Mouse (Mus musculus) urinary bladder, postnatal 10 days (tissue): ENCODE results near the gene Scn2b.

Experiments used
- DNase-seq: peaks from one replicate; pipeline ENCODE4 v3.0.0; 2022; ENCODE audit warnings: low spot score

Gene Scn2b

GRCm38 (mm10) chr9:45117741-45118431 is at the start of gene Scn2b:
Gene Scn2b (plus strand): TSS chr9:45117782.
- DNase-seq = no peak

DNA sequence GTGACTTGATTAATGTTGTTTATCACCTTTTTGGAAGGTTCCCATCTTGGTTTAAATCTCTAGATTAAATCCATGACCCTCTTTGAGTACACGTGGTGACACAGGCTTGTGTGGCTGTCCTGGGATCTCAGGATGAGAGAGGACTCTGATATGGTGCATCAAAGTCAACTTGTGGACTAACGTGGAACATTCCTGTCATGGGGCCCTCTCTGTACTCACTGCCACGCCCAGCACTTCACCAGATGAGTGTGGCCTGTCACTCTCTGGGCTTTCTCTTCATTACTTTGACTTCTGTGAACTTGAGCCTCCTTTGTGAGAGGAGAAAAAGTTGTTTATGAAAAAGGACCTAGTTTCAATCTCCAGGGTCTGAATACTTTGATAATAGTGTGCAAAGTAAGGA is 45.8 kb upstream of the Scn2b start:
- DNase-seq = no peak

GRCm38 (mm10) chr9:45077859-45078258 is 39.7 kb upstream of the Scn2b start:
- no peak for DNase-seq

GRCm38 (mm10) chr9:45079011-45079410 is 38.6 kb upstream of the Scn2b start, which contains the start of gene Jaml:
Gene Jaml (plus strand): TSS chr9:45079183.
- no peak for DNase-seq

GRCm38 (mm10) chr9:45083132-45083531 is 34.5 kb upstream of the Scn2b start:
- DNase-seq = no peak

GRCm38 (mm10) chr9:45084556-45084955 is 33.0 kb upstream of the Scn2b start:
- DNase-seq = no peak

- DNase-seq = no peak
These were observed 31.6 kb upstream of the Scn2b start for GRCm38 (mm10) chr9:45085741-45086690.

- no peak for DNase-seq
These were observed 29.5 kb upstream of the Scn2b start for GRCm38 (mm10) chr9:45088040-45088439.

GRCm38 (mm10) chr9:45090811-45091210 is 26.8 kb upstream of the Scn2b start:
- no peak for DNase-seq

DNA sequence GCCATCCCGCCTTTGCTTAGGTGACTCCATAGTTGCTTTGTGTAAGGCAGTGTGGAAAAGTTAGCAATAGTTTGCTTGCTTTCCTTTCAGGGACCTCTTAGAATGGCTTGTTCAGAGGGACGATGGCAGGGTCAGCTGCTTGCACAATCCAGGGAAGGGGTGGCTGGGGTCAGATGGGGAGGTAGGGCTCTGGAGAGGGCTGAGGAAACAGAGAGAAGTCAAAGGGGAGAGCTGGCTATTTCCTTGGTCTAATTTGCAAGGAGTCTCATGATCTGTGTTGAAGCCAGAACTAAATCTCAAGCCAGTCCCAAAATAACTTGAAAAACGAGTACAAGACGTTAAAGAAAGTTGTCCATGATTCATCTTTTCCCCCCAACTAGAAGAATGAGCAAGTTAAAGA is 24.9 kb upstream of the Scn2b start:
- no peak for DNase-seq

DNA sequence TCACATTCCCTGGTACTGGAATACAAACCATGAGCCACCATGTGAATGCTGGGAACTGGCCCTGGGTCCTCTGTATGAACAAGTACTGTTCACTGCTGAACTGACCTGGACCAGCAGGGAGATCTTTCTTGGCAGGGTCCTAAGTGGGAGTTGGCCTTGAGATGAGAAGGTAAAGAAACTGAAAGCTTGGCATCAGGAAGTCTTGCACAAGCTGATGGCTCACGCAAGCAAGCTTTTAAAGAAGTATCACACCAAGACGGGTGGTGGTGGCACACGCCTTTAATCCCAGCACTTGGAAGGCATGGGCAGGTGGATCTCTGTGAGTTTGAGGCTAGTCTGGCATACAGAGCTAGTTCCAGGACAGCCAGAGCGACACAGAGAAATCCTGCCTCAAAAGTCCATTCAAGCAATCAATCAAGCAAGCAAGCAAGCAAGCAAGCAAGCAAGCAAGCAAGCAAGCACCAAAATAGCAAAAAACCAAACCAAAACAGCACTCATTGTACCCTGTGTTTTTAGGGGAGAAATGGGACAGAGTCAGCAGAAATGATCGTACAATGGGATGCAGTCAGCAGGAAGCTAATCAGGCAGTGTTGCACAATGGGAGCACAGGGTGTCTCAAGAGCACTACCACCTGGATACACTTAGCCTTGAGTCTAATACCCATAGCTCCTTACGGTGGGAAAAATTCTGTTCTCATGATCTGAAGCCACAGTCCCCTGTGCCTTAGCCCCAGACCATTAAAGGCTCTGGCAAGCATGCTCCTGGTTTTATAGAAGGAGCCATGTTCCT is 22.2 kb upstream of the Scn2b start:
- DNase-seq = no peak

DNA sequence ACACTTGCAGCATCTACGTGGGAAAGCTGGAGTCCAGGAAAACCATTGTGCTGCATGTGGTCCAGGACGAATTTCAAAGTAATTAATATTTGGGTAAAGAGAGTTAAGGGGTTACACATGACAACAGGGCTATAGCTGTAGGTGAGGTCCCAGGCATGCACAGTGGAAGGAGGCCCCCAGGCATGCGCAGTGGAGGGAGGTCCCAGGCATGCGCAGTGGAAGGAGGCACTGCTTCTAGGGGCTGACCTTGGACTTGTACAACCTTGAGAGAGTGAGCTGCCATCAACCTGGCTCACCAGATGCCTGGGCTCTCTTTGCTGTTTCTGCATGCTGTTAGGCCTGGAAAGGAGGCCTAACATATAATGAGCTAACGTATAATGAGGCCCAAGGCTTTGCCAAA is 19.7 kb upstream of the Scn2b start:
- no peak for DNase-seq

GRCm38 (mm10) chr9:45098426-45098825 is 19.2 kb upstream of the Scn2b start:
- no peak for DNase-seq

- DNase-seq = no peak
These were observed 15.1 kb upstream of the Scn2b start for GRCm38 (mm10) chr9:45102528-45102927.

GRCm38 (mm10) chr9:45103211-45103979 is 14.2 kb upstream of the Scn2b start:
- no peak for DNase-seq

- DNase-seq = no peak
These were observed 11.8 kb upstream of the Scn2b start for GRCm38 (mm10) chr9:45105596-45106374.

GRCm38 (mm10) chr9:45115706-45116105 is 1.9 kb upstream of the Scn2b start:
- no peak for DNase-seq

- no peak for DNase-seq
These were observed 763 bp upstream of the Scn2b start for GRCm38 (mm10) chr9:45116819-45117218.

GRCm38 (mm10) chr9:45118552-45118951 is 970 bp downstream of the Scn2b start:
- no peak for DNase-seq

GRCm38 (mm10) chr9:45119316-45119953 is 1.9 kb downstream of the Scn2b start:
- no peak for DNase-seq
